Mouse (Mus musculus) thymus, postnatal 0 days (tissue): ENCODE data around the gene Epn2. TPM values are rescaled to one million over a fixed set of nuclear protein-coding genes. Genes with fewer than 3 reads are reported as not detected.

Source experiments
- DNase-seq: peaks from one replicate; pipeline ENCODE4 v3.0.0-alpha.2; 2015; ENCODE audit warnings: low spot score
- polyA plus RNA-seq: library from polyadenylated mRNA; unstranded; fragments of >200 nt; fragmentation: Nextera tagmentation; extraction: Ambion mirVana; gene quantifications from 2 replicates; pipeline ENCODE4 v1.2.1, GENCODE M21; 2015

Epn2 gene
- 4.6 and 5.1 TPM in 2 replicates for polyA plus RNA-seq

- peak; percentile 59 for DNase-seq
Observed at GRCm38 (mm10) chr11:61578983-61579877, at the start of gene Epn2. Gene Epn2, minus strand, starts transcription at chr11:61579687.

- DNase-seq = no peak
Observed at GRCm38 (mm10) chr11:61626509-61626908, 47.0 kb upstream of the Epn2 start.

DNA sequence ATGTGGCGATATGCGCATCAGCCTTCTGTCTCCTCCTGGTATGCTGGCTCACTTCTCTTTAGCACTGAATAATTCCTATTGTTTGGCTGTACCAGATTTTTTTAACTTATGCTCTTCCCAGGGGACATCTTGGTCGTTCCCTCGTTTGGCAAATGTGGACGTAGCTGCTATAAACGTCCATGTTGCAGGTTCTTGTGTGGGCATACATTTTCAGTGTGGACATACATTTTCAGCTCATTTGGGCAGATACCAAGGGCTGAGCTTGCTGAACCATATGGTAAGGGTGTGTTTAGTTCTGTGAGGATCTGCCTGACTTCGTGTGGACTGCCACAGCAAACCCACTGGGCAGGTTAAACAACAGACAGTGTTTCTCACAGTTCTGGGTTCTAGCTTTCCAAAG lies 45.6 kb upstream of the Epn2 start:
- DNase-seq = no peak

GRCm38 (mm10) chr11:61620762-61621161 lies 41.3 kb upstream of the Epn2 start:
- DNase-seq = no peak

DNA sequence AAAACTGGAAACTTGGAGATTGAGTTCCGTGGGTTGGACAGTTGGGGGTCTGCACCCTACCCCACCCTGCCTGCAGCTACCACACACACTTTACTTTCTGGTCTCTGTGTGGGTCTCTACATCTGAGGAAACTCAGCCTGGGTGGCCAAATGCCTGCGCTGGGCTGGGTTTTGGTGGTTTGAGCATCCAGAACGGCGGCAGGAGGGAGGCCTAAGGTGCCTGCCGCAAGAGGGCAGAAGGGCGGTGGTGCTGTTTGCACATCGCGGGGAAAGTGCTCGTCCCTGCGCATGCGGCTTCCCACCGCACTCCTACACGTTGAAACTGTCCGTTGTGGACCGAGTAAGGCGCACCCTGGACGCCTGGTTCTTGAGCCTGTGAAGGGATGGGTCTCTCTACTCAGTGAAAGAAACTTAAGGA lies 40.8 kb upstream of the Epn2 start:
- DNase-seq = peak; percentile 32

DNA sequence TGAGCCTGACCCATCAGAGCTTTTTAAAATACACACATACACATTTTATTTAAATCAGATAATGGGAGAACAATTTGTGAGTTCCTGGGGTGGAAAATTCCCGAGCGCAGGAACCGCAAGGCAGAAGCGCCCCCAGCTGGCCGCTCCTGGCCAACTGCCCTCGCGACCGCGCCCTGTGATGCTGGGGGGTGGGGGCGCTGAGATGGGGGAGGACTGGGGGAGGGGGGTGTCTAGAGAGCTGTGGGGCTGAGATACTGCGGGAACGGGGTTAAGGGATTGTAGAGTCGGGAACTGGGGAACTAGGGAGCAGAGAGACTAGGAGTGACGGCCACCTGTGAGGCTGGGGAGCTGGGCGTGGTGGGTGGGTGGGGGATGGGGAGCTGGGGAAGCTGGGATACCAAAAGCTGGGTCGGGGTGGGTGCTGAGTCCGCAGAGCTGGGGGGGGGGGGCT lies 40.3 kb upstream of the Epn2 start:
- no peak for DNase-seq

GRCm38 (mm10) chr11:61619356-61619755 lies 39.9 kb upstream of the Epn2 start:
- DNase-seq = no peak

DNA sequence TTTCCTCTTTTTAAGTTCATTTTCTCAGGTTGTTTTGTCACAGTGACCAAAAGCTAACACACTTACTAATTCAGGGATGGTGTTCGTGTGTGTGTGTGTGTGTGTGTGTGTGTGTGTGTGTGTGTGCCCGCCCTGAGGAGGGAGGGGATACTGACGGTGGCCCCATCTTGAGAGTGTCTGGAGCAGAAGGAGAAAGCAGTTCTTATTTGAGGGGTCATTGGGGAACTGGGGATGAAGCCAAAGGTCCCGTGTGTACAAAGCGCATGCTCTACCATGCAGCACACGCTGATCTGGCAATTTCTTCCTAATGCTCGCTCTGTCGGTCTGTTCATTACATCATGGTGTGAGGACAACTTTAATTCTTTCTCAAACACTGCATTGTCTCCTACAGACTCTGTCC lies 39.1 kb upstream of the Epn2 start:
- no peak for DNase-seq

DNA sequence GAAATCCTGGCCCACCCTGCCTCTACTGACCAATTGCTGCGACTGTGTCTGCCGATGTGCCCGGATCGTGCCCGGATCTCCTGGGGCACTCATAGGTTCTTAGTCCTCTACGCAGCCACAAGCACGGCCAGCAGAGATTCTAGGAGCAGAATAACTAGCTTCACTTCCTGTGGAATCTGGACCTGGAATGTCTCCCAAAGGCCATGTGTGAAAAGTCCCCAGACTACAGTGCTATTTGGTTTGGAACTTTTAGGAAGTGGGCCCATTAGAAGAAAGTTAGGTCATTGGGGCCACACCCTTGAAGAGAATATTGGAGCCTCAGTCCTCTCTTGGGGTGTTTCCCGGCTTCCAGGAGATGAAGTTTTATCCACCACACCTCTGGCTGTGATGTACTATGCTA lies 38.6 kb upstream of the Epn2 start:
- DNase-seq = no peak

GRCm38 (mm10) chr11:61617293-61617975 lies 37.9 kb upstream of the Epn2 start:
- no peak for DNase-seq

GRCm38 (mm10) chr11:61616523-61617292 lies 37.2 kb upstream of the Epn2 start:
- no peak for DNase-seq

DNA sequence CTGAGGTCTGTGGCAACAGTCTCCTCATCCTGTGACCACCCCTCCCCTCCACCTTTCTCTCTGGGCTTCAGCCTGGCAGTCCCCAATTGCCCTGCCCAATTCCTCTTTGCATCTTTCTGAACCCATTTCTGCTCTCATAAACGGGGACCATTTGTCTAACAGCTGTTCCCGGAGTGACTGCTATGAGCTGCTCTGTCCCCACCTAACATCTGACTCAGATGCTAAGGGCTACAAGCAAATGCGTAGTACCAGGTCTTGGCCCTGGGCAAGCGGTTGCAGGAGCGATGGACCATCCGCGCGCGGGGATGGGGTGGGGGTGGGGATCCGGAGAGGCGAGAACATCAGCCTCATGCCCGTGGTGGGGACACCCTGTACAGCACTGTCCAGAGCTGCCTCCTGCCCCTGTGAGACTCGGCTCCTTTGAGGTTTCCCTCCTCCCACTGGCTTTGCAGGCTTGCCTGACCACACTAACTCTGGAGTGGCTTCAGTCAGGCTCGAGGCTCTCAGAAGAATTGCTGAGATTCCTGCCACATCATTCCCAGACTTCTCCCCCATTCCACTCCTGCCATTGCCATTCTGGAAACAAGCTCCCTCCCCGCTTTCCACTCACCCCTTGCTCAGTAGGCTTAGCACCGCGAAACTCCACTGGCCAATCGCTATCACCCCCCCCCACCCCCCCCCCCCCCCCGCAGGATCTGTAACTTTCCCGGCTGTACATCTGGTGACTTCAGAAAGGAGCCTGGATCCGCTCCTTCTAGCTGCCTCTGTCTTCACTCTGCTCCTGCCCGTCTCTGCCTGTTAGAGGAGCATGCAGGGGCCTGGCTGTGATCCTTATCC lies 36.4 kb upstream of the Epn2 start:
- no peak for DNase-seq

DNA sequence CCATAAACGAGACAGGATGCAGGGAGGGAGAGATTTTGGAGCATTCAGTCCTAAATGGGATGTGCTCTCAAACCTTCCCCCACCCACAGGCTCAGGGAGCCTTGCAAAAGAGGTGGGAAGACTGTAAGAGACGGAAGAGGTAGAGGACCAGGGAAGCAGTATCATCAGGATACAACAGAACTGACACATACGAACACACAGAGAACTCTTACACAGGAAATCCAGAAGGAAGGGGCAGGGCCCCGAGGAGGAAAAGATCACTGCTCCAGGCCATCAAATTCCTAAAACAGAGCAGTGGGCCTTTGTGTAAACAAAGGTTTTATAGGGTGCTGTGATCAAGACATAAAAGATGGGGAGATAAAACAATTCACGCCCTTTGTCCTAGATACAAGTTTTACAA lies 34.9 kb upstream of the Epn2 start:
- DNase-seq = no peak

- DNase-seq = no peak
Observed at GRCm38 (mm10) chr11:61612116-61612635, 32.7 kb upstream of the Epn2 start.

- DNase-seq = no peak
Observed at GRCm38 (mm10) chr11:61611197-61611596, 31.7 kb upstream of the Epn2 start.

DNA sequence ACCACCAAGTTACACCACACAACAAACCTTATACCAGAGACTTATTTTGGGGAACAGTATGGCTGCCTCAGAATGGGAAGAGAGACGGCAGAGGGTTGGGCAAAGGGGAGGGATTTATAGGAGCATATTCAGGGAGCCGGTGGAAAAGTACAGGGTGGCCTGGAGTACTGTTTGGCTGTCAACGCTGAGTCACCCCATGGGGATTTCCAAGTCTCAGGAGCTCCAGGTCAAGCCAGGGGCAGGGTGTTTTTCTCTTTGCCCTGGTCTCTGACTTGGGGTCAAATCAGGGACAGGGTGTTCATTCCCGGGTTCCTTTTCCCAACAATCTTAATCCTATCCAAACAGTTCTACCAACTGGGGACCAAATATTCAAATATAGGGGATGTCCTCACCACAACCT lies 28.6 kb upstream of the Epn2 start:
- DNase-seq = no peak

DNA sequence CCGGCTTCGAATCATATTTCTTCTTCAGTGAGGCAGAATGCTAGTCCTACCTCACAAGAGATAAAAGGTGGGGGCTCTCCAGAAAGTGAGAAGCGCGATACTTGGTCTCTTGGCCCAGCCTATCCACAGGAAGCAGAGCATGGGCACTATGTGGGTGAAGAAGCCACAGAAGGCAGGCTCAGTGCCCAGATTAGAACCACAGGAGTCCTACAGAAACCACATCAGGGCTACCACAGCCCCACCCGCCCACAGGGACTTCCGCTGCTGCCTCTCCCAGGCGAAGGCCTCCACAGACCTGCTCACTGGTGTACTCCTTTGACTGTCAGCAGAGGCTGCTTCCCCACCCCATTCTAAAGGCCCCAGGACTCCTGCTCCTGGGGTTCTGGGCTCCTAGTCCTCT lies 23.2 kb upstream of the Epn2 start:
- DNase-seq = peak; percentile 70

DNA sequence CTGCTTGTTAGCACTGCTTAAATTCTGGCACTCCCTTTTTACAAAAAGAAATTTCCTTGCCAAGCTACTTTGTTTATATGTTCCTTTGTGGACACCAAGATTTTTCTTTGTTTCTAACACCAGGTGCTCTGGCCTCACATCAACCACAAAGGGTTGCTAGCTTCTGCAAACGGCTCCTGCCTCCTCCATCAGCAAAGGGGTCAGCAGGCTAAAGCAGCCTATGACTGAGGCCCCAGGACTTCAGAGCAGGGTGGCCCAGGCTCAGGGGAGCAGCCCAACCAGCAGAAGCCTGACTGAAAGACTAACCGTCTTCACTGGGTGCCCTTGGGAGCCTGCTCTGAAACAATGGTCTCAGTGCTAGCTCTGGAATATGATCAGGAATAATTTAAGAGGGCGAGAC lies 22.0 kb upstream of the Epn2 start:
- DNase-seq = no peak

DNA sequence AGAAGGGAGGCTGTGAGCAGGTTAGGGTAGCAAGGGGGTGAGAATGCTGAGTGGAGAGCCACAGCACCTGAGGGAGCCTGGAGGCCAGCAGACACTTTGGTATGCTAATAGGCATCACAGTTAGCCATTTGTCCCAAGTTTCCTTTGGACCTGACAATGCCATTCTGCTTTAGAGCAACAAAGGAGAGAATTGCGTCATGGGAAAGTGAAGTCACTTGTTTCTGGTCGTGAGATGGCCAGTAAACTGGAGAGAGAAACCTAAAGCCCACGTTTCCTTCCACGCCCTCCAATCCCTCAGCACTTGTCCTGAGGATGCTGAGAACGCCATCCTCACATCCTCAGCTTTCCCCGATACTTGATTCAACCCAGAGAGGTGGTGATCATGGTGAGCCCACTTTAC lies 18.9 kb upstream of the Epn2 start:
- no peak for DNase-seq

DNA sequence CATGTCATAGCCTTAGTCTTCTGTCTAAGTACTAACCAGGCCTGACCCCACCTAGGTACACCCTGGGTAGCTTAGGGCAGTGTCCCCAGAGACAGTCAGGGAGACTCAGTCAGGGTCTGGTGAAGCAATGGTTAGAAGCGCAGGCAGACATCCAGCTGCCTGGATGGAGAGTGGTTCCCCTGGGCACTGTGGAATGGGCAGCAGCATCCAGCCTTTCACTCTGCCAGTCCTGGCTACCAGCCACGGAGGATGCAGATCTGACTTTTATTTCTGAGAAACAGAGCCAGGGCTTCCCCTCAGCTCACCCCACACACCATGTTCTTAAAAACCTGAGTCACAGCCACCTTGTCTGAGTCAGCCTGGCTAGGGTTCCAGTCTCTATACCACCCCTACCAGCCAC lies 18.0 kb upstream of the Epn2 start:
- DNase-seq = no peak

DNA sequence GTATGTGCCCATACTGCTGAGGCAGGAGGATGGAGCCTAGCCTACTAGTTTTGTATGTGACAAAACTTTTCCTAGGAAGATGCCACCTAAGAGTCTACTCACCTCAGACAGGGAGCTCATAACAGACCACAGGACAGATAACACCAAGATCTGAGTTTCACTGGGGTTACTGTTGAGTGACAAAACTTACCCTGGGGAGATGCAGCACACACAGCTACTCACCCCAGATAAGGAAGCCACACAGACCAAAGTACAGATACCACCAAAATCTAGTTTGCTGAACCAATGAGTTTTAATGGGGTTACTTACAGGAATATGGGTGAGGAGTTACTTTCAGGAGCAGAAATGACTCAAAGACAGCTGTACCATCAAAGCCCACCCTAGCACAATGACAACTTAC lies 13.6 kb upstream of the Epn2 start:
- DNase-seq = no peak
